Mouse (Mus musculus): ENCODE data around the gene Kif17.

The Kif17 gene

GRCm38 (mm10) chr4:138343341-138343837, 93.2 kb downstream of the Kif17 start:
- DNase-seq: no peak

GRCm38 (mm10) chr4:138344891-138345545, 94.8 kb downstream of the Kif17 start:
- DNase-seq: peak; percentile 43

- no peak for DNase-seq
These were observed 97.0 kb downstream of the Kif17 start for GRCm38 (mm10) chr4:138347280-138347679.

- no peak for DNase-seq
These were observed 98.5 kb downstream of the Kif17 start for GRCm38 (mm10) chr4:138348716-138349115.

Data from lung, postnatal 36 days (tissue).